Mouse (Mus musculus): ENCODE measurements at regions not wholly inside any gene's neighbourhood (a gene's known extent, or its start where the extent isn't known, plus 50 kb on each side); places are given as distances from the start of the nearest gene placed in this dataset.

DNA sequence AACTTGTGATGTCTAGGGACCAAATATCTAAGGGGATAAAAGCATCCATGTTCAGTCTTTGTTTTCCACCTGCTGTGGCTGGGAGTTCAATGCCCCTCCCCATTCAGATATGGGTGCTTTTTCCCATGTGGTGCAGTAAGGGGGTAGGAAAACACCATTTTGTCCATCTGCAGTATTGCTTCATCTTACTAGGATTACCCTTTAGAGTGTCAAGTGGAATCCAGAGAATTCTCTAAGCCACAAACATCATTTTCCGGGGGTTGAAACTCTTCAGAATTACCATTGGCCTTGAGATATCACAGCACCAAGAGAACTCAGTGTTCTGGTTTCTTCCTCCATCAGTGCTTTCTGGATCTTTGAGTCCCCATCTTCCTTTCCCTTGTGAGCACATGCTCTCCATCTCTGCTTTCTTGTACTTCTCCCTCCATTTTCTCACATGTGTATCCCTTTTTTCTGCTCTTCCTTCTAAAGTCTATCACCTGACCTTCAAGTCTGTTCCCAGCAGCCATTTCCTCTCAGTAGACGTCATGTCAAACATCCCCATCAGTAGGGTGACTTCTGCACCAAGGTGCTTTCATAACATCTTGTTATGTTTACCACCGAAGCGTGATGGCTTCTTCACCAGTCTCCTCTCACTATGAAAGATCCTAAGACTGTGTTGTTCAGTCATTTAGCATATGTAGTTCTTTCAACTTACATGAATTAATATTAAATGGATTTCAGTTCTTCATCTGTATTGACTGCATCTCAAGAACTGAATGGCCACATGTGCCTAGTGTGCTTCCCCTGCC, 431.6 kb upstream of the Ubash3b start:
- DNase-seq (ENCODE audit: low spot score in 2 of 2): no peak

- DNase-seq (ENCODE audit: low spot score in 2 of 2): no peak
Measured at GRCm38 (mm10) chr9:41592101-41592500, 430.6 kb upstream of the Ubash3b start.

DNA sequence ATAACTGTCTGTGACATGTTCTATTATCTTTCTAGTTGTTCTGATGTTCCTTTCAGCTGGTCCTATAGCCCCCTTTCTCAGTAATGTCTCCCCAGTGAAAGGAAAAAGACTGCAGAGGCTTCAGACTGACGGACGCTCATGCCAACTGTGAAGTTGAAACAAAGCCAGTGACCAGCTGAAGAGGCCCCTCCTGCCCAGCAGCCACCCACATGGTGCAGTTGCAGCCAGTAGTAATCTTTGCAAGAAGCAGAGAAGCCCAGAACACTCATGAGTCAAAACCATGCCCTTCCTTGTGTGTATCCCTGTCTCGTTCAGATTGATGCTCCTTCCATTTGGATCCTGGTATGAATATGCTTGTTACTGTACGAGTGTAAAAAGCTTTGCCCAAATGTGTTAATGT, 428.7 kb upstream of the Ubash3b start:
- no peak for DNase-seq (ENCODE audit: low spot score in 2 of 2)

- DNase-seq (ENCODE audit: low spot score in 2 of 2): no peak
Measured at GRCm38 (mm10) chr9:41588466-41589425, 427.2 kb upstream of the Ubash3b start.

DNA sequence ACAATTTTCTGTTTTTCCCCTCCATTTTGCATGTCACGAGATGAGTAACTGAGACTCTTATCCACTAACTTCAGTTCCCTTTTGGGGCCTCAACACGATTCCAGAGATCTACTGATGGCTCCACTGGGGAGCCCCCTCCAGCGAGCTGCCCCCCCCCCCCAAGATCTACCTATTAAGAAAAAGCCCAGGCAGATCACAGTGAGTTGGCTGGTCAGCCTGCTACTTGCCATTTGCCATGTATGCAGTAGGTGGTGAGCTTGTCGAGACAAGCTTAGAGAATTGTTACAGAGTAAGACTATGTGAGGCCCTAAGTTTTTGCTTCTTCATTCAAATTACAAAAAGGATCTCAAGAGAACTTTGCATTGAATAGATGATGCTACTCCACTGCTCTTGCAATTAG, 426.3 kb upstream of the Ubash3b start:
- no peak for DNase-seq (ENCODE audit: low spot score in 2 of 2)

DNA sequence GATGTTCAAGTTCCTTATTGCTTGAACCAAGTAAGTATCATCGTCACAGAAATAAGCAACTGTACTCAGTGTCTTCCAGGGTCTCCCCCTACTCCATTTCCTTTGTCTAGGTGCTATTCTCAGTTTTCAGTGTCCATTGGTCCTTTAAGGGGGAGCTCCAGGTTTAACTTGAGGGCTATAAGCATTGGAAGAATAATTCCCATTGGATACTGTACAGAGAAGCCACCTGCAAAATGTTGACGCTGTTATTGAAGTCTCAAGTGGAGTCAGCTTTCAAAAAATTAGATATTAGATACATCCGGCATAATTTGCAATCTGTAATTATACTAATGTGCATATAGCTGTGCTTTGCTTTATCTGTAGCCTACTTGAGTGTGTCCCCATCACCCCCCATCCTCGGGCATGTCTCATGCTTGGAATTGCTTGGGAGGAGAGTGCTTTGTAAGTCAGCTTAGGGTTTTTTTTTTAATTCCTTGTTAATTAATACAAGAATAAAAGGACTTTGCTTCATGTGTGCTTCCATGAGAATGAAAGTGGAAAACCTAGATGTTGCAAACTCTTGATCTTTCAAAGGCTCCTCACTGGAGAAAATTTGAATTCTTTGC, 425.6 kb upstream of the Ubash3b start:
- no peak for DNase-seq (ENCODE audit: low spot score in 2 of 2)

DNA sequence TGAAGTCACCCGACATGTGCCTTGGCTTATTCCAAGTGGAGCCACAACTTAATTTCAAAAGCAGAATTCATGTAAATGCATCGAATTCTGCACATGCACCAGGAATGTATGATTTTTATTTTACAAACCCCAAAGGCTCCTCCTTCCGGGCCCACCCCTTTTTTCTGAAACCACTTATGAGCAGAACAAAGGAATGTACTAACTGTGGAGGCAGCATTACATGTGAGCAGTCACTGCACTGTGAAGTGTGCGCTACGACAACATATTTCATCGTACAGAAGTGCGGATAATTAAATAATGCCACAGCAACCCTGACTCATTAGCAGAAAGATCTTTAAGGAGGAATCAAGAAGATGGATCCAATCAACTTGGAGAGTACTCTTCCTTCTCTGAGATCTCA, 424.8 kb upstream of the Ubash3b start:
- DNase-seq (ENCODE audit: low spot score in 2 of 2): no peak

DNA sequence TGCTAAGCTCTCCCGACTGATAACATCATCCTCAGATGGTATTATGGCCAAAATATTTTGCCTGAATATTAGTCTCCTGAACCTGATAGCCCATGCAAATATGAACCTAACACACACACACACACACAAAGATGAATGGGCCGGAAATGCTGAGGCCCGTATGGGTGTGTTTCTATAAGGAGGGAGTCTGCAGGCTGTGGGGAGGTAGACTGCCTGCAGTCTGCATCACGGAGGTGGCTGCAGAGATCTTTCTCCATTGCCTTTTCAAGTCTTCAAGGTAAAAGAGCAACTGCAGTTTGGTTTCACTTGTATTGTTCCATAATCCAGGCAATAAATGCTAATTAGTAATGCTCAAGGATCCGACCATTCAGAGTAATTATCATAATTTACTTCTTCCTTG, 424.3 kb upstream of the Ubash3b start:
- no peak for DNase-seq (ENCODE audit: low spot score in 2 of 2)

DNA sequence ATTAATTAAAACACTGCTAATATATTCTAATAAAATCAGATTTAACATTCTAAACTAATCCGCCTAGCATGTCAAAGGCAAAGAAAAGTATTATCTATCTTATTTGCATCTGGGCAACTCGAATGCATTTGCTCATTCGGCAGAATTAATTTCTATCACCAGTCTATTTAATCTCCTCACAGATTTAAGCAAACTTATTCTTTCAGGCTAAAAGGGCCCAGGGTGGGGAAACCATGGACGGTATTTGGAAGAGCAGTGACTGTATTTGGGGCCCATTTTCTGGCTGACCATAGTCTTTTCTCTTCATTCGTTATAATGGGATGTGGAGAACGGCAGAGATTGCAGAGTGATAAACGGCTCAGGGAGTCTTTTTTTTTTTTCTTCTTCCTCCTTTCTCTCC, 423.5 kb upstream of the Ubash3b start:
- DNase-seq (ENCODE audit: low spot score in 2 of 2): no peak

DNA sequence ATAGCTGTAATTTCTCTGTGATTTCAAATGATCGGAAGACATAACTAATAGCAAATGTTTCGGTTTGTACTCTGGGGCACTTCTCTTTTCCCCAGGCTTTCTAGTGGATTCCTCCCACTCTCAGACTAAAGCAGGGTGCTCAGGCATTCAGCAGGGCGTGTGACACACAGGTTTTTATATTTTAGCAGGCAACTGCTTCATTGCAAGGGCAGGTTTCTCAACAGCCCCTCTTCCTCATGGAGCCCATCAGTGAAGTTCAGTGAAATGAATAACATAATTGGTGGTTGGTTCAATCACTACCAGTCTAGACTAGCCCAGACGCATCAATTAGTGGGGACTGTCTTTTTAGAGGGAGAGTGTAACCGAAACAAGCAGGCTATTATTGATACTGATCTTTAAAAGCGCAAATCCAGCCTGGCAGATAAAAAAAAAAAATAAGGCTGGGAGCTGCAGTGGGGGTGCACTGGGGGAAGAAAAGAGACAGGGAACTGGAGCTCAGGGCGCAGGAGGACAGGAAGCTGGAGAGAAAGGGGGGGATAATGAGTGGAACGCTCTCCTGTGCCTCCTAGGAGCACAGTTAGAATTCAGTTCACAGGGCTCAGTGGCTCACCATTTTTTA, 422.3 kb upstream of the Ubash3b start:
- no peak for DNase-seq (ENCODE audit: low spot score in 2 of 2)

DNA sequence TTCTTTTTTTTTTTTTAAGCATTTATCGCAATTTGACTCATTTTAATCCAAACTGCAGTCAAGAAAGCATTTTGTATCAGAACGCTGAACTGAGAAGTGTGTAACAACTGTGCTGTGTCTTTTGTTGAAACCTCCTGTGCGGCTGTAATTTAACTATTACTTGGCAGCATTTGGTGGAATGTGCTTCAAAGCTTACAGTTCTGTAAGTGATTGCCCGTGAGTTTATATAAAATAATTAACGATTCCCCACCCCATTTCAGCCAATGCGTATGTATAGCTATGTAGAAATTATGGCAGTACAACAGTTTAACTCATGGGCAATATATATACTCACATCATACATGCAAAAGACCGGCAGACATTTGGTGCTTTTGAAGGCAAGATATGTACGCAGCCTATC, 421.8 kb upstream of the Ubash3b start:
- no peak for DNase-seq (ENCODE audit: low spot score in 2 of 2)

- DNase-seq (ENCODE audit: low spot score in 2 of 2): no peak
Measured at GRCm38 (mm10) chr9:41582711-41583236, 421.3 kb upstream of the Ubash3b start.

DNA sequence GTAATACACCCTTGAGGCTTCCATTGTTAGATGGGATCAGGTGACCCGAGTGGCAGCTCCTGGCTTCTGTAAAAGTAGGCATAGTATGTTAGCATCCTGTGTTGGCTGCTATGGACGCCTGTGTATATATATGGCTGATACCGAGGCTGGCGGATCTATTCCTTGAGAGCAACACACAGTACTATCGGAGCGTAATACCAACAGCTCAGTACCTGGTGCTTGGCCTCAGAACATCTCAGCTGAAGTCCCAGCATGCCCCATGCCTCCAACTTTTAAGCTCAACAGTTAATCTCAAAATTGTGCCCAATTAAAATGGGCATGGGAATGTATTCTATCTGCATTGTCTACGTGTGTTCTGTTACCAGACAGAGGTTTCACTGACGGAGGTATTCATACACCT, 420.7 kb upstream of the Ubash3b start:
- DNase-seq (ENCODE audit: low spot score in 2 of 2): no peak

- no peak for DNase-seq (ENCODE audit: low spot score in 2 of 2)
Measured at GRCm38 (mm10) chr9:41581741-41582140, 420.2 kb upstream of the Ubash3b start.

DNA sequence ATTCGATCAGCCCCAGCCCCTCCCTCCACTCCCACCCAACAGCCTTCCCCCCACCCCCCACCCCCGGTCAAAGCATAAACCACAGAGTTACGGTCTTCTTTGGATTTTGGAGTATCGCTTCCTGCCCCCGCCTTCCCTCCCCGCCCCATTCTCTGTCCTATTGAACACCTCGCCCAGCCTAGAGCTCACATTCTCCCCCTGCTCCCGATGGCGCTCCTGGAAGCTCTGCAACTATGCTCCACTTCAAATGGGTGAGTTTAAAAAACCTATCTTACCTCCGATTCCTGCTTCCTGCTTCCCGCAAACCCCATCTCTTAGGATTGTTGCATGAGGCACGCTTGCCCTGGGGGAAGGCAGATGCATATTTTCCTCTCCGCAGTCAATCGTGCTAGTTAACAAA, 419.7 kb upstream of the Ubash3b start:
- no peak for DNase-seq (ENCODE audit: low spot score in 2 of 2)

DNA sequence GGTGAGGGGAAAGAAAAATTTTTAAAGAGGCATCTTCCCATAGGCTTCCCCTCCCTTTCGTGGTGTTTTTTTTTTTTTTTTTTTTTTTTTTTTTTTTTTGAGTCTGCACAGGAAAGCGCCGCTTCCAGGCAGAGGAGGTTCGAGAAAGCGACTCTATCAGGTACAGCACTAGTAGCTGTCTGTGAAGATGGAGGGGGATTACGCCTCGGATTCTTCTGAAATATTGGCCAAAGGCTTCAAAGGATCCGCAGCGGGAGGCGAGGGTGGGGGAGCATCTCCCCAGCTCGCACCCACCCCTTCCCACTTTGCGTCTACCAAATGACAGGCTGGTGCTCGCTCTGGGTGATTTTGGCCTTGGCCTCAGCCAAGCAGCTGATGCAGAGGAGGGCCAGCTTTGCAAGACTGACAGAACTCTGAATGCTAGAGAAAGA, 419.1 kb upstream of the Ubash3b start:
- peak; percentile 74 to 79 for DNase-seq (ENCODE audit: low spot score in 2 of 2)

DNA sequence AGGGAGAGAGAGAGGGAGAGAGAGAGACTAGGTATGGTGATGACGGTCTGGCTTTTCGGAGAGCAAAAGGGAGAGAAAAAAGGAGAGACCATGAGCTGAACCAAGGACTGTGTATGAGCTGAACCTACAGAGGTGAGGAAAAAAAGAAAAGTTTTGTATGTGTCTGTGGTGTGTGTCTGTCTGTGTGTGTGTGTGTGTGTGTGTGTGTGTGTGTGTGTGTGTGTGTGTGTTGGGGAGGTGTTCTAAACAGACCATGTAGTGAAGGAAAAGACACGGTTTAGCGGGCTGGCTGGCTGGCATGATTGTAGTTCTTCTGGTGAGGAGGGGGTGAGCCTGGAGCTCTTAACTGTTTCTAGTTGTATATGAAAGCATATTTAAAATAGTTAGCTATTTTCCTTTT, 418.6 kb upstream of the Ubash3b start:
- DNase-seq (ENCODE audit: low spot score in 2 of 2): no peak

GRCm38 (mm10) chr9:41579107-41580014, 417.9 kb upstream of the Ubash3b start:
- peak; percentile 59 to 64 for DNase-seq (ENCODE audit: low spot score in 2 of 2)

GRCm38 (mm10) chr9:41578221-41579106, 417.0 kb upstream of the Ubash3b start:
- DNase-seq (ENCODE audit: low spot score in 2 of 2): no peak

DNA sequence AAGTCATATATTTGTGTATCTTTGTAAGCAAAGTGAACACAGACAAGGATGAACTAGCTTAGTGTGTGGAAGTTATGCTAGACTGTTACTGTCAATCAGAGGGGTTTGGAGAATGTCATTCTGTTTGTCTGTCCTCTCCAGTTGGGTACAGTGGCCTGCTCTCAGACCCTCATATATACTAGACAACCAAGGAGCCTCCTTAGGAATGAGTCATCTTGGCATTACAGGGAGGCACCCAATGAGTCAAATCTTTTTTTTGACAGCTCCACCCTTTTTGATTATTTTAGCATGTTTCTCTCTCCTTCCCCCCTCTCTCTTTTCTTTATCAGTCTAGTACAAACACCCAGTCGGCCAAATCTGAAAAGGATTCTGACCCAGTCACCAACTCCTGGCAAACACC, 416.3 kb upstream of the Ubash3b start:
- DNase-seq (ENCODE audit: low spot score in 2 of 2): no peak
